Mouse (Mus musculus) testis, adult 2 months (tissue): ENCODE data around the gene Tmem156. TPM values are rescaled to one million over a fixed set of nuclear protein-coding genes. Genes with fewer than 3 reads are reported as not detected.
A peak's percentile ranks its signal among the peaks of the same experiment; 100 is the strongest.

Experiments used
- H3K27ac ChIP-seq: fragments of 200-500 bp; 2 replicates; pipeline ENCODE4 v1.5.1; 2012; ENCODE audit warnings: low read depth, low read length; ENCODE audit not compliant: control insufficient read depth, insufficient read depth
- H3K27me3 ChIP-seq: fragments of 200-500 bp; 2 replicates; pipeline ENCODE4 v1.6.1; 2012; ENCODE audit warnings: mild to moderate bottlenecking, low read length, moderate library complexity; ENCODE audit not compliant: control insufficient read depth, insufficient read depth
- H3K36me3 ChIP-seq: fragments of 200-500 bp; 2 replicates; pipeline ENCODE4 v1.6.1; 2012; ENCODE audit warnings: mild to moderate bottlenecking, low read length; ENCODE audit not compliant: control insufficient read depth, insufficient read depth
- H3K4me1 ChIP-seq: fragments of 200-500 bp; 2 replicates; pipeline ENCODE4 v1.6.1; 2012; ENCODE audit warnings: low read length; ENCODE audit not compliant: control insufficient read depth, insufficient read depth
- H3K4me3 ChIP-seq: fragments of 200-500 bp; 2 replicates; pipeline ENCODE4 v1.5.1; 2012; ENCODE audit warnings: low read depth, mild to moderate bottlenecking, low read length, moderate library complexity, mixed read lengths; ENCODE audit not compliant: control insufficient read depth
- CTCF ChIP-seq: fragments of 200-500 bp; IDR thresholded peaks from 2 replicates; pipeline ENCODE4 v1.5.1; 2012; ENCODE audit warnings: low read depth, mild to moderate bottlenecking, inconsistent platforms, low read length, moderate library complexity; ENCODE audit not compliant: control insufficient read depth, insufficient read depth, insufficient replicate concordance
- POLR2A ChIP-seq: fragments of 200-500 bp; IDR thresholded peaks from 2 replicates; pipeline ENCODE4 v1.6.1; 2012; ENCODE audit warnings: low read depth, mild to moderate bottlenecking, inconsistent platforms, low read length, moderate library complexity; ENCODE audit not compliant: control insufficient read depth
- polyA plus RNA-seq: library from polyadenylated mRNA; depleted of rRNA; stranded (reverse); fragments of >200 nt; gene quantifications from 2 replicates; pipeline ENCODE4 v1.2.3, GENCODE M21; 2012

The Tmem156 gene
- polyA plus RNA-seq, 1 experiment: 9.2 TPM

GRCm38 (mm10) chr5:65036597-65036996 lies 55.3 kb downstream of the Tmem156 start:
- TF ChIP-seq CTCF: no peak
- no peak for TF ChIP-seq POLR2A
- no peak overlapping the region for H3K4me3 ChIP-seq
- H3K27ac ChIP-seq: no peak overlapping the region
- no peaks in the 10 kb centered on the region for H3K4me1 ChIP-seq
- H3K27me3 ChIP-seq: no peaks in the 10 kb centered on the region
- no peaks in the 10 kb centered on the region for H3K36me3 ChIP-seq

GRCm38 (mm10) chr5:65028019-65028418 lies 63.9 kb downstream of the Tmem156 start:
- Histone ChIP-seq H3K4me1 (peaks cover 8% of the 10 kb centered on the region), H3K4me3 (no peak overlapping the region), H3K36me3 (no peaks in the 10 kb centered on the region), H3K27me3 (no peaks in the 10 kb centered on the region), H3K27ac (peak overlapping the region; percentile 14)
- TF ChIP-seq POLR2A: no peak
- no peak for TF ChIP-seq CTCF

GRCm38 (mm10) chr5:65026776-65027175 lies 65.2 kb downstream of the Tmem156 start:
- TF ChIP-seq POLR2A (no peak), CTCF (no peak)

GRCm38 (mm10) chr5:65025916-65026315 lies 66.0 kb downstream of the Tmem156 start:
- H3K27ac ChIP-seq: no peak overlapping the region
- no peaks in the 10 kb centered on the region for H3K36me3 ChIP-seq
- TF ChIP-seq CTCF (no peak), POLR2A (no peak)
- no peak overlapping the region for H3K4me3 ChIP-seq
- H3K4me1 ChIP-seq: peaks cover 8% of the 10 kb centered on the region
- no peaks in the 10 kb centered on the region for H3K27me3 ChIP-seq

More at GRCm38 (mm10) chr5:65026776-65027175, 65.2 kb downstream of the Tmem156 start:
- H3K27me3 ChIP-seq: no peaks in the 10 kb centered on the region
- no peak overlapping the region for H3K4me3 ChIP-seq
- H3K36me3 ChIP-seq: no peaks in the 10 kb centered on the region
- H3K4me1 ChIP-seq: peaks cover 8% of the 10 kb centered on the region
- no peak overlapping the region for H3K27ac ChIP-seq

GRCm38 (mm10) chr5:65024641-65025040 lies 67.3 kb downstream of the Tmem156 start:
- Histone ChIP-seq H3K36me3 (no peaks in the 10 kb centered on the region), H3K4me1 (peaks cover 8% of the 10 kb centered on the region), H3K4me3 (no peak overlapping the region), H3K27me3 (no peaks in the 10 kb centered on the region), H3K27ac (no peak overlapping the region)
- TF ChIP-seq POLR2A (no peak), CTCF (no peak)

- Histone ChIP-seq H3K27me3 (no peaks in the 10 kb centered on the region), H3K27ac (no peak overlapping the region), H3K4me3 (no peak overlapping the region), H3K4me1 (peaks cover 3% of the 10 kb centered on the region; the same call in 1 of the 2 replicates), H3K36me3 (no peaks in the 10 kb centered on the region)
- TF ChIP-seq CTCF: no peak
- no peak for TF ChIP-seq POLR2A
These were observed 69.9 kb downstream of the Tmem156 start for GRCm38 (mm10) chr5:65022006-65022405.

GRCm38 (mm10) chr5:65019823-65020222 lies 72.1 kb downstream of the Tmem156 start:
- Histone ChIP-seq H3K27ac (no peak overlapping the region), H3K36me3 (no peaks in the 10 kb centered on the region), H3K4me1 (no peaks in the 10 kb centered on the region), H3K4me3 (no peak overlapping the region), H3K27me3 (no peaks in the 10 kb centered on the region)
- TF ChIP-seq POLR2A: no peak
- TF ChIP-seq CTCF: no peak

GRCm38 (mm10) chr5:65019109-65019508 lies 72.8 kb downstream of the Tmem156 start:
- Histone ChIP-seq H3K36me3 (no peaks in the 10 kb centered on the region), H3K4me1 (peaks cover under 1% of the 10 kb centered on the region; the same call in 1 of the 2 replicates), H3K4me3 (no peak overlapping the region), H3K27me3 (no peaks in the 10 kb centered on the region), H3K27ac (no peak overlapping the region)
- TF ChIP-seq POLR2A: no peak
- TF ChIP-seq CTCF: no peak
